Mouse (Mus musculus): ENCODE data around the gene Synj1.

Synj1 gene

DNA sequence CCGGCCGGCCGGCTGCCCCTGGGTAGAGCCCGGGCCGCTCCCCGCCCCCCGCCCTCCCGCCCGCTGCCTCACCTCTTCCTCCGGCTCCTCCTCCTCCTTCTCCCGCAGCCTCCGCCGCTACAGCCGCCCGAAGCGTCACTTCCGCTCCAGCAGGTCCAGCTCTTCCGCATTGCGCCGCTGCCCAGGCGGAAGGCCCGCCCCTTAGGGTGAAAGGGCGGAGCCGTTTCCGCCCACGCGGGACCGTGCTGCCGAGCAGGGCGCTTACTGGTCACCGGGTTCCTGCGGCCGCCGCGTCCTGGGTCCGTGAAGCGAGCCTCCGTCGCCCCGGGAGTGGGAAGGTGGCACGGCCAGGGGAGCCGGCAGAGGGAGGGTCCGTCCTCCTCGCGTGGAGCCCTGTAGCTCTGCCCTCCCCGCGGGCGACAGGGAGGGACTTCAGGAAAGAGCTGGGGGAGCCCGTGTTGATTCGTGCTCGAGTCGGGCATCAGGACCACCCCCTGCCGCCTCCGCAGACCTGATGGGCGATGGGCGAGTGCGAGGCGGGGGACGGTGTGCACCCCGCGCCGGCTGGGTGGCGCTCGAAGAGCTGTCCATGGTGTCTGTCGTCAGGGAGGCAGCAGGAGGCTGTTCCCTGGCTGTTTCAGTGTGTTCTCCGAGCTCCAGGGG, at the start of gene Synj1:
Gene Synj1 (minus strand): TSS at position 288 of the 663 bp plus-strand sequence.
- peak; percentile 63 for DNase-seq (ENCODE audit: low spot score)

- DNase-seq (ENCODE audit: low spot score): no peak
Observed at GRCm38 (mm10) chr16:91057741-91058140, 46.6 kb upstream of the Synj1 start.

- no peak for DNase-seq (ENCODE audit: low spot score)
Observed at GRCm38 (mm10) chr16:91057261-91057660, 46.2 kb upstream of the Synj1 start.

DNA sequence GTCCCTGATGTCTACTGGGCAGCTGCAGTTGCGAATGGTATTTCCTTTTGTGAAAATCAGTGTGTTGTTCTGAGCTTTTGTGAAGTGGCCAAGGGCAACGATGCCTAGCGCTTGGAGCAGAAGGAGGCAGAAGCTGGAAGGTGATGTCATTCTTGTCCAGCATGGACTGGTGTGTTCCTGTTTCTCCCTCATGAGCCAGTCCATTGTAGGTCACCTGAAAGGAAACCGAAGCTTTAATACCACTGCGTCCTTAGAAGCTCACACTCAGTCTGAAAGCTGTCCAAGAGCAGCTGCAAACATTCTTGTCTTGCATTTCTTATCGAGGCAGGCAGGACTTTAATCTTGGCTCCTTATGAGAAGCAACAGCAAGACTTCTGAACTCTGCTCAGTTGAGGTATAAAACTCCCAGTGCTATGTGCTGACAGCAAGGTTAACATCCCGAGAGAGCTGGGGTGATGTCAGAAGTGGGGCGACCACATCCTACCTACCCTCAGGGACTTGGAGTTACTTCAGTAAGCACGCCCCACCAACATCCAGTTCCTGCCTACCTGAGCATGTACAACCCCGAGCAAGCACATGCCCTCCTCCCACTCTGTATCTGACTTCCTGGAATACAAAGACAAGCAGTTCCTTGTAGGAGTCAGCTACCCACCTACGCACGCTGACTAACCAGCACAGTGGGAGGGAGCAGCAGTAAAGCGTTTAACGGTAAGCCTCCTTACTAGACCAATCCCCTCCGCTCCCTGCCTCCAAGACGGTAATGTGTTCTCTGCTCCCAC, 45.1 kb upstream of the Synj1 start:
- no peak for DNase-seq (ENCODE audit: low spot score)

GRCm38 (mm10) chr16:91055150-91055549, 44.0 kb upstream of the Synj1 start:
- no peak for DNase-seq (ENCODE audit: low spot score)

GRCm38 (mm10) chr16:91053599-91053998, 42.5 kb upstream of the Synj1 start:
- no peak for DNase-seq (ENCODE audit: low spot score)

GRCm38 (mm10) chr16:91045511-91045910, 34.4 kb upstream of the Synj1 start:
- no peak for DNase-seq (ENCODE audit: low spot score)

DNA sequence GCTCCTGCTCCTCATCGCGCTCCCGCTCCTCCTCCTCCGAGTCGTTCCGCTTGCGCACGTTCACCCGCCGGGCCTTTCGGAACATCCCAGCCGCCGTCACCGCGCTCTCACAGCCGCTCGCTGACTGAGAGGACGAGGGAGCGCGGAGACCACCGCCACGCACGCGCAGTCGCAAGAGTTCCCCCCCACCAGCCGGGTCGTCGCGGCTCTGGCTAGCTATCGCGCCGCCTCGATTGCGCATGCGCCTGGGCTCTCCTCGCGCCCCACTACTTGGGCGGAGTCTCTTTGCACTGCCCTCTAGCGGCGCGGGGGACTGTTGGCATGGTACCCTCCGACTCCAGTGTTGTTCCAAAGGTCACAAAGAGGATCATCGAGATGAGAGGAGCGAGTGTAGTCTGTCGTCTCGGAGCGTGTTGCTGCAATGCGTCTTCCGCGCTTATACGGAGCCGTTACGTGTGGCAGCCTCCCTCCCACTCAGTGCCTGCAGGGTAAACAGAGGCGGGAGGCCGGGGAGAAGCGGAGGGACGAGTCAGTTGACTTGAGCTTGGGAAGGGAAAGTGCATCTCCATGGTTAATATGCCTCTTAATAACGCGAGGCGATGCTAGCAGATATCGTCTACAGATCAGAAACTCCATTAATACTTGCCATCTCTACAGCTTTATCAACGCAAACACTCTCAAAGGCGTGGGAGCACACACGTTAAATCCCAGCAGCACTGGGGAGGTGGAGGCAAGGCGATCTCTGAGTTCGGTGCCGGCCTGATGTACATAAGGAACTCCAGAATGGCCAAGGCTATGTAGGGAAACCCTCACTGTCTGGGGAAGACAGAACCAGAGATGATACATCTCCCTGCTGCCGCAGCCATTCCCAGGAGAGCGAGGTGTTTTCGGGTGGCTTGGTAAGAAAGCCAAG, 33.4 kb upstream of the Synj1 start, which contains the start of gene Paxbp1:
Gene Paxbp1 (minus strand): TSS at position 274 of the 913 bp plus-strand sequence.
- peak; percentile 97 for DNase-seq (ENCODE audit: low spot score)

GRCm38 (mm10) chr16:91043461-91044248, 32.5 kb upstream of the Synj1 start:
- DNase-seq (ENCODE audit: low spot score): no peak

GRCm38 (mm10) chr16:91042640-91043039, 31.5 kb upstream of the Synj1 start:
- no peak for DNase-seq (ENCODE audit: low spot score)

GRCm38 (mm10) chr16:91035866-91036265, 24.8 kb upstream of the Synj1 start:
- no peak for DNase-seq (ENCODE audit: low spot score)

- no peak for DNase-seq (ENCODE audit: low spot score)
Observed at GRCm38 (mm10) chr16:91030751-91031150, 19.6 kb upstream of the Synj1 start.

DNA sequence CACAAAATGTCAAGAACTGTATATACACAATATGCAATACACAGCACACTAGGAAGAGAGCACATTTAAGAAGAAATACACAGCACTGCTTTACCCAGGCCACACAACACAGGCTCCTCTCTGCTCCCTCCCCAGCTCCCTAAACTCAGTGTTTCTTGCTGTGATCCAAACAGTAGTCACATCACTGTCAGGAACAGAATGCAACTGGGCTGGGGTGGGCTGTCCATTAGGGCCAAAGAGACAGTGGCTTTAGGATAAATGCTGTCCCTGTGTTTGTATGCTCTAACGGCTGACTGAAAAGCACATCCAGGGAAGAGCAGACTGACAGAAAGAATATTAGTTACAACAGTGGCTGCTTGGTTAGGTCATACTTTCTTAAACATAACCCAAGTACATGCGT, 18.8 kb upstream of the Synj1 start:
- no peak for DNase-seq (ENCODE audit: low spot score)

GRCm38 (mm10) chr16:91029161-91029743, 18.1 kb upstream of the Synj1 start:
- DNase-seq (ENCODE audit: low spot score): no peak

- no peak for DNase-seq (ENCODE audit: low spot score)
Observed at GRCm38 (mm10) chr16:91026290-91026689, 15.2 kb upstream of the Synj1 start.

GRCm38 (mm10) chr16:91023384-91023783, 12.3 kb upstream of the Synj1 start:
- DNase-seq (ENCODE audit: low spot score): no peak

DNA sequence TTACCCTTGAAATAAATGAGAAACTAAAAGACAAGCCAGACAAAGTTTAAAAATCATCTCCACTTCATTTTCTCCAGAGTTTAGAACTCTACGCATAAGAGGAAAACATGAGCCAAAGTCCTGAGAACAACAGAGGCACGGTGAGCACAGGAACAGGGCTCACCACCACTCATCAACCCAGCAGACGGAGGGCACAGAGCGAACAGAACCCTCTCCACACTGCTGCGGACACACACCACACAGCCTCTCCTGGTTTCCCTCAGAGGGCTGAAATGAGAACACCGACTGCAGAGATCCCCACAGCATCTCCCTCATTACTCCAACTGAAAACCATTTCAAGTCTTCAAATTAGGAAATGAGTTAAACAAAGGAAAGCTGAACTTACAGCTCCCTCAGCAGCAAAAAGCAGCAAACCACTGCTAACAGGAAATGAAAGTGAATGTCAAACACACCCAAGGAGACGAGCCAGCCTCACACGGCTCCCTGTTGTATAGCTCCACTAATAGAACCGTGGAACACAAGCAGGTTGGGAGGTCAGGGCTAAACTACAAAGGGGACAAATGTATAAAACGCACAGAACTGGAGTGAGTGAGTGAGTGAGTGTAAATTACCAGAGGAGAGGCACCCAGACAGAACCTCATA, 9.9 kb upstream of the Synj1 start:
- no peak for DNase-seq (ENCODE audit: low spot score)

GRCm38 (mm10) chr16:91019476-91019875, 8.4 kb upstream of the Synj1 start:
- no peak for DNase-seq (ENCODE audit: low spot score)

- DNase-seq (ENCODE audit: low spot score): no peak
Observed at GRCm38 (mm10) chr16:91015761-91016160, 4.7 kb upstream of the Synj1 start.

GRCm38 (mm10) chr16:91011847-91012246, 739 bp upstream of the Synj1 start:
- DNase-seq (ENCODE audit: low spot score): no peak

- DNase-seq (ENCODE audit: low spot score): no peak
Observed at GRCm38 (mm10) chr16:91010581-91011020, 507 bp downstream of the Synj1 start.
